Mouse (Mus musculus) CH12.LX (cell line): ENCODE results near the gene Nxpe5.

ENCODE experiments used
- CTCF ChIP-seq, 2 experiments: IDR thresholded peaks in 1 of 2; conservative IDR thresholded peaks in 1 of 2; 2 replicates each; pipeline ENCODE4 v1.5.1; 2011 to 2012; ENCODE audit warnings: low read depth in 2 of 2, low read length in 2 of 2, improper control_type of control experiment in 1 of 2, inconsistent platforms in 1 of 2, mild to moderate bottlenecking in 1 of 2, moderate library complexity in 1 of 2
- ETS1 ChIP-seq: conservative IDR thresholded peaks from 2 replicates; pipeline ENCODE4 v1.6.1; 2012; ENCODE audit warnings: low read depth, mild to moderate bottlenecking, inconsistent platforms, low read length, improper control_type of control experiment, moderate library complexity
- HCFC1 ChIP-seq: IDR thresholded peaks from 2 replicates; pipeline ENCODE4 v1.6.1; 2012; ENCODE audit warnings: low read depth, mild to moderate bottlenecking, inconsistent platforms, low read length, improper control_type of control experiment
- JUND ChIP-seq: conservative IDR thresholded peaks from 2 replicates; pipeline ENCODE4 v1.6.1; 2011; ENCODE audit warnings: low read depth, low read length, improper control_type of control experiment
- KAT2A ChIP-seq: IDR thresholded peaks from 2 replicates; pipeline ENCODE4 v1.6.1; 2012; ENCODE audit warnings: low read length, improper control_type of control experiment, inconsistent platforms; ENCODE audit not compliant: insufficient replicate concordance
- MAFK ChIP-seq: IDR thresholded peaks from 2 replicates; pipeline ENCODE4 v1.6.1; 2011; ENCODE audit warnings: low read length, improper control_type of control experiment; ENCODE audit not compliant: insufficient replicate concordance
- MAX ChIP-seq: IDR thresholded peaks from 2 replicates; pipeline ENCODE4 v1.6.1; 2011; ENCODE audit warnings: low read length, improper control_type of control experiment
- POLR2A ChIP-seq: IDR thresholded peaks from 2 replicates; pipeline ENCODE4 v1.6.1; 2011; ENCODE audit warnings: low read depth, mild to moderate bottlenecking, improper control_type of control experiment, low read length
- RCOR1 ChIP-seq: conservative IDR thresholded peaks from 2 replicates; pipeline ENCODE4 v1.6.1; 2012; ENCODE audit warnings: low read depth, mild to moderate bottlenecking, inconsistent platforms, low read length, improper control_type of control experiment
- SIN3A ChIP-seq: IDR thresholded peaks from 2 replicates; pipeline ENCODE4 v1.6.1; 2012; ENCODE audit warnings: low read length, improper control_type of control experiment, inconsistent platforms
- TBP ChIP-seq: conservative IDR thresholded peaks from 2 replicates; pipeline ENCODE4 v1.6.1; 2011; ENCODE audit warnings: low read depth, low read length, improper control_type of control experiment
- USF1 ChIP-seq: IDR thresholded peaks from 2 replicates; pipeline ENCODE4 v1.6.1; 2014; ENCODE audit warnings: low read depth, mild to moderate bottlenecking, inconsistent platforms, low read length, improper control_type of control experiment
- ZC3H11A ChIP-seq: IDR thresholded peaks from 2 replicates; pipeline ENCODE4 v1.6.1; 2012; ENCODE audit warnings: low read depth, mild to moderate bottlenecking, inconsistent platforms, low read length, improper control_type of control experiment
- ZNF384 ChIP-seq: IDR thresholded peaks from 2 replicates; pipeline ENCODE4 v1.6.1; 2012; ENCODE audit warnings: low read depth, low read length, improper control_type of control experiment, inconsistent platforms

DNA sequence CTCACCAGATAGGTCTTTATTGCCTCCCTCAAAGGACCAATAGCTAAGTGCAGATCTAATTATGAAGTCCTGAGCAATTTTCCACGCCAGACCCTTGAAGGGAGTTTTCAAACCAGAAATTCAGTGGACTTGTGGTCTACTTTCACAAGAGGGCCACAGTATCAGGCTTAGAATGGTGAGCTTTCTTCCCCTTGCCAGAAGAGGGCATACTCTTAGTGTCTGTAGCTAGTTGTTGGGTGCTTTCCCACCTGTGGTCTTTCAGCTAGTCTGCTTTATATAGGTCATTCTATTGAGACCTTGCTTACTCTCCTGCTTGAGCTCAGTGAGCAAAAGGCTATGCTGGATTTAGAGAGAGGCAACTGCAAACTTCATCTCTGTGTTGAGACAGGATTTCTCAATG, 57.8 kb downstream of the Nxpe5 start:
- TF ChIP-seq MAX (no peak), JUND (no peak), MAFK (no peak), HCFC1 (no peak), ETS1 (no peak), CTCF (conservative IDR thresholded peaks at IDR 0.05 in 1 of 2, IDR thresholded peaks at IDR 0.05 in 1 of 2; ENCODE audit: low read depth in 2 of 2, low read length in 2 of 2) (peak; percentile 27 to 54; a peak in 3 of 4 replicates), ZNF384 (no peak), SIN3A (no peak), USF1 (no peak), POLR2A (no peak), ZC3H11A (no peak), RCOR1 (no peak), KAT2A (no peak), TBP (no peak)
